Mouse (Mus musculus) natural killer cell, adult 2 months (primary cell): ENCODE data around the gene Sephs2.
A peak's percentile ranks its signal among the peaks of the same experiment; 100 is the strongest.
"Not testable (repeated sequence)": the region's sequence is repeated elsewhere in the genome, so short reads cannot be mapped to it uniquely, and the experiment has no call there.

Experiments used
- DNase-seq, 2 experiments: peaks; one replicate each; pipeline ENCODE4 v3.0.0; 2022; ENCODE audit warnings: low spot score in 2 of 2

Gene Sephs2

GRCm38 (mm10) chr7:127270666-127271065, 3.2 kb downstream of the Sephs2 start:
- DNase-seq, result no peak

- no peak for DNase-seq
Measured at GRCm38 (mm10) chr7:127270256-127270655, 3.6 kb downstream of the Sephs2 start.

GRCm38 (mm10) chr7:127263526-127263925, 10.3 kb downstream of the Sephs2 start:
- no peak for DNase-seq

GRCm38 (mm10) chr7:127262218-127262961, 11.5 kb downstream of the Sephs2 start:
- no peak for DNase-seq

- DNase-seq, result peak; percentile 96 to 97
Measured at GRCm38 (mm10) chr7:127260309-127261111, 13.3 kb downstream of the Sephs2 start, which contains the start of gene Dctpp1. Gene Dctpp1, minus strand, starts transcription at chr7:127260709.

- DNase-seq, result no peak
Measured at GRCm38 (mm10) chr7:127259186-127259905, 14.5 kb downstream of the Sephs2 start.

- no peak for DNase-seq
Measured at GRCm38 (mm10) chr7:127256518-127256917, 17.3 kb downstream of the Sephs2 start.

- DNase-seq, result no peak
Measured at GRCm38 (mm10) chr7:127255965-127256364, 17.9 kb downstream of the Sephs2 start.

GRCm38 (mm10) chr7:127255008-127255407, 18.8 kb downstream of the Sephs2 start:
- no peak for DNase-seq

- DNase-seq, result peak; percentile 89 to 93
Measured at GRCm38 (mm10) chr7:127253821-127254769, 19.8 kb downstream of the Sephs2 start.

- DNase-seq, result no peak
Measured at GRCm38 (mm10) chr7:127253341-127253740, 20.5 kb downstream of the Sephs2 start.

- peak; percentile 38 to 40 for DNase-seq
Measured at GRCm38 (mm10) chr7:127252414-127252813, 21.4 kb downstream of the Sephs2 start.

- DNase-seq, result not testable (repeated sequence)
Measured at GRCm38 (mm10) chr7:127250511-127250910, 23.3 kb downstream of the Sephs2 start.

GRCm38 (mm10) chr7:127244658-127245510, 29.0 kb downstream of the Sephs2 start:
- DNase-seq, result no peak

- peak; percentile 91 for DNase-seq
Measured at GRCm38 (mm10) chr7:127243870-127244657, 29.8 kb downstream of the Sephs2 start, which contains the start of gene Zfp771. Gene Zfp771, plus strand, starts transcription at chr7:127244274.

GRCm38 (mm10) chr7:127243361-127243867, 30.4 kb downstream of the Sephs2 start:
- no peak for DNase-seq

GRCm38 (mm10) chr7:127234777-127235176, 39.1 kb downstream of the Sephs2 start:
- no peak for DNase-seq

GRCm38 (mm10) chr7:127233765-127234164, 40.1 kb downstream of the Sephs2 start:
- no peak for DNase-seq

- peak in 1 of 2 experiments; percentile 16 for DNase-seq
Measured at GRCm38 (mm10) chr7:127233368-127233749, 40.5 kb downstream of the Sephs2 start.
